Mouse (Mus musculus): Measurements from ENCODE around the gene E2f1. TPM values are rescaled to one million over a fixed set of nuclear protein-coding genes. Genes with fewer than 3 reads are reported as not detected.

The E2f1 gene
- polyA plus RNA-seq (2014; fragmentation: Illumina TruSeq; extraction: RNeasy Lipid Tissue Mini Kit (QIAGEN cat#74804); ENCODE audit: low read depth, low replicate concordance), result 4.0 TPM

DNA sequence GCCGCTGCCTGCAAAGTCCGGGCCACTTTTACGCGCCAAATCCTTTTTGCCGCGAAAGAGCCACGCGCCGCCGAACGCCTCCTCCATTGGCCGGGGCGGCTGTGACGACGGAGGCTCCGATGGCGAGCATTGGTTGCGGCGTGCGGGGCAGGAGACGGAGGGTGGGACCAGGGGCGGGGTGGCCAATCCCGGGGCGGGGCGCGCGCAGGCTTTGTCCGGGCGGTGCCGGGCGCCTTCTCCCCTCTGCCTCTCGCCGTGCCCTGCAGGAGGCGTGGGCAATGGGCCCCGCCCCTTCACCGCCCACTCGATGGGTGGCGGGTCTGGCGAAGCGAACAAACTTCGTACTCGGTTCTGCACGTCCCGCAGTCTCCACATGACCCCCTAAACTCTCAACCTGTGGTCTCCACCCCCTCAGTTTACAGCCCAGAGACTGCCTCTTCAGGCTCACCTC is at the start of gene E2f1:
TSS of gene E2f1 (minus strand) at position 57 of the 451 bp plus-strand sequence.

DNA sequence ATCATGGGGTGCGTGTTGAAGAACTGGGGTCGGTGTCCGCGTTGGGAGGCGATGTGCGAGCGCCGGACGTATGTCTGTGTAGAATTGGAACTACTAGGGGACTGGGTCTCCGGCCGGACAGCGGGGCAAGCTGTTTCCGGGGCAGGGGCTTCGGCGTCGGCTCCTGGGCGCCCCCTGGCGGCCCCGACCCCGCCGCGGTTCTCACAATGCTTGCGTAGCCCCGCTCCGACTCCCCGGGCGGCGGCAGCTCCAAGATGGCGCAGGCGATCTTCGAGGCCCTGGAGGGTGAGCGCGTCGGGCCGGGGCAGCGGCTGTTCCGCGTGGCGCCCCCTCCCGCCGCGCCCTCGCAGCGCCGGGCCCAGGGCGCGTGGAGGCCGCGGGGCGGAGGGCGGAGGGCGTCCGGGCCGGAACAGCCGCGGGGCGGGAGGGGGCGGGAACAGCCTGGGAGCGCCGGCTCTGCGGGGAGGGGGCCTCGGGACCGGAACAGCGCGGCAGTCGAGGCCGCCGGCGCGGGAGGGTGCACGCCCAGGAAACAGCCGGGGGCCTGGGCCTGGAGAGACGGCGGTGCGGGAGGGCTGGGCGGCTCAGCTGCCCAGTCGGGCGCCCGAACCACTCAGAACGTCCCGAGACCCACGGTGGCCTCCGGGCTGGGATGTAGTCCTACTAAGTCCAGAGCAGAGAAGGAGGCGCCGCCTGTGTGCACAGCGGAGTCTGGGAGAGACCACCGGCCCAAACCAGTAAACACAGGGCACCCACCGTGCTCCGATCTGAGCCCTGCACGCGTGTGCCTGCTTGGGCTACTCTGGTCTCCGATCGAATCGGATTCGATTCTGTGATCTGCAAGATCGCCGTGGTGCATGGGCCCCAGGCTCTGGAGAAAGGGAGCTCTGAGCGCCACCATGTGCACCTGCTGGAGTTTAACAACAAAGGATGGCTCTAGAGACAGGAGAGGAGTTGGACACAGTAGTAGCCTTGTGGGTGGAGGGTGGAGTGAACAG is 43.7 kb upstream of the E2f1 start, which contains the start of the genes Zfp341 and 4930519P11Rik:
TSS of gene Zfp341 (plus strand) at position 180 of the 998 bp plus-strand sequence.
TSS of gene 4930519P11Rik (minus strand) at position 320 of the 998 bp plus-strand sequence.

GRCm38 (mm10) chr2:154603638-154604153 is 34.0 kb upstream of the E2f1 start, which contains the start of gene Pxmp4:
Gene Pxmp4 (minus strand): TSS chr2:154603708.

GRCm38 (mm10) chr2:154558264-154559039 is 11.2 kb downstream of the E2f1 start, which contains the start of gene Necab3:
Gene Necab3 (minus strand): TSS chr2:154558890.

DNA sequence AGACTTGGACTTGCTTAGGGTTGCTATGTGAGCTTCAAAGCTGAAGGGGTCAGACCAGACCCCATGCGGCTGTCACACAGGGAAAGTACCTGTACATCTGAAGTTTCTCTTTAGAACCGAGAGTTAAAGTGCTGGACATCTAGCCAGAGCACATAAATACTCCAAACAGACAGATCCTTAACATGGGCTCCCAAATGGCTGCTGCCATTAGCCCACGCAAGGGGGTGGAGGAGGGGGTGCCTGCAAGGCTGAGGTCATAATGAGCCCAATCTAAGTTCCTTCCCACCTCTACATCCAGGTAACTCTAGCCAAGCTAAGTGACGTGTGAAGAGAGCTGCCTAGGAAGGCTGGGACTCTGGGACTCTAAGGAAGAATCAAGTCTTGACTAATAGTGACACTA is 18.2 kb downstream of the E2f1 start, which contains the start of gene Actl10:
TSS of gene Actl10 (plus strand) at position 301 of the 400 bp plus-strand sequence.

GRCm38 (mm10) chr2:154546711-154547110 is 23.0 kb downstream of the E2f1 start, which contains the start of gene 1700003F12Rik:
Gene 1700003F12Rik (plus strand): TSS chr2:154547085.

Other genes with a start within 250 kb of the E2f1 start
- 7.1 TPM for gene Cdk5rap1, start 196.9 kb downstream of the E2f1 start, polyA plus RNA-seq (2014; fragmentation: Illumina TruSeq; extraction: RNeasy Lipid Tissue Mini Kit (QIAGEN cat#74804); ENCODE audit: low read depth, low replicate concordance)
- gene Snta1, start 161.8 kb downstream of the E2f1 start, polyA plus RNA-seq (2014; fragmentation: Illumina TruSeq; extraction: RNeasy Lipid Tissue Mini Kit (QIAGEN cat#74804); ENCODE audit: low read depth, low replicate concordance), result 31.1 TPM
- gene Cbfa2t2, start 133.4 kb downstream of the E2f1 start, polyA plus RNA-seq (2014; fragmentation: Illumina TruSeq; extraction: RNeasy Lipid Tissue Mini Kit (QIAGEN cat#74804); ENCODE audit: low read depth, low replicate concordance), result 10.8 TPM
- gene 1700003F12Rik, start 22.8 kb downstream of the E2f1 start, polyA plus RNA-seq (2014; fragmentation: Illumina TruSeq; extraction: RNeasy Lipid Tissue Mini Kit (QIAGEN cat#74804); ENCODE audit: low read depth, low replicate concordance), result 12.7 TPM
- gene Actl10, start 18.1 kb downstream of the E2f1 start, polyA plus RNA-seq (2014; fragmentation: Illumina TruSeq; extraction: RNeasy Lipid Tissue Mini Kit (QIAGEN cat#74804); ENCODE audit: low read depth, low replicate concordance), result 0.34 TPM
- gene Necab3, start 11.0 kb downstream of the E2f1 start, polyA plus RNA-seq (2014; fragmentation: Illumina TruSeq; extraction: RNeasy Lipid Tissue Mini Kit (QIAGEN cat#74804); ENCODE audit: low read depth, low replicate concordance), result 4.6 TPM
- gene Pxmp4, start 33.8 kb upstream of the E2f1 start, polyA plus RNA-seq (2014; fragmentation: Illumina TruSeq; extraction: RNeasy Lipid Tissue Mini Kit (QIAGEN cat#74804); ENCODE audit: low read depth, low replicate concordance), result 35.3 TPM
- gene Zfp341, start 43.4 kb upstream of the E2f1 start, polyA plus RNA-seq (2014; fragmentation: Illumina TruSeq; extraction: RNeasy Lipid Tissue Mini Kit (QIAGEN cat#74804); ENCODE audit: low read depth, low replicate concordance), result 2.1 TPM
- not detected for gene 4930519P11Rik, start 43.5 kb upstream of the E2f1 start, polyA plus RNA-seq (2014; fragmentation: Illumina TruSeq; extraction: RNeasy Lipid Tissue Mini Kit (QIAGEN cat#74804); ENCODE audit: low read depth, low replicate concordance)
- gene Chmp4b, start 81.8 kb upstream of the E2f1 start, polyA plus RNA-seq (2014; fragmentation: Illumina TruSeq; extraction: RNeasy Lipid Tissue Mini Kit (QIAGEN cat#74804); ENCODE audit: low read depth, low replicate concordance), result 154 TPM
- gene Gm14214, start 200.1 kb upstream of the E2f1 start, polyA plus RNA-seq (2014; fragmentation: Illumina TruSeq; extraction: RNeasy Lipid Tissue Mini Kit (QIAGEN cat#74804); ENCODE audit: low read depth, low replicate concordance), result not detected
- gene Raly, start 221.2 kb upstream of the E2f1 start, polyA plus RNA-seq (2014; fragmentation: Illumina TruSeq; extraction: RNeasy Lipid Tissue Mini Kit (QIAGEN cat#74804); ENCODE audit: low read depth, low replicate concordance), result 85.3 TPM
- gene a, start 221.5 kb upstream of the E2f1 start, polyA plus RNA-seq (2014; fragmentation: Illumina TruSeq; extraction: RNeasy Lipid Tissue Mini Kit (QIAGEN cat#74804); ENCODE audit: low read depth, low replicate concordance), result not detected